18 mouse cellular contexts compared by ENCODE assay signal in the genomic region with DNA sequence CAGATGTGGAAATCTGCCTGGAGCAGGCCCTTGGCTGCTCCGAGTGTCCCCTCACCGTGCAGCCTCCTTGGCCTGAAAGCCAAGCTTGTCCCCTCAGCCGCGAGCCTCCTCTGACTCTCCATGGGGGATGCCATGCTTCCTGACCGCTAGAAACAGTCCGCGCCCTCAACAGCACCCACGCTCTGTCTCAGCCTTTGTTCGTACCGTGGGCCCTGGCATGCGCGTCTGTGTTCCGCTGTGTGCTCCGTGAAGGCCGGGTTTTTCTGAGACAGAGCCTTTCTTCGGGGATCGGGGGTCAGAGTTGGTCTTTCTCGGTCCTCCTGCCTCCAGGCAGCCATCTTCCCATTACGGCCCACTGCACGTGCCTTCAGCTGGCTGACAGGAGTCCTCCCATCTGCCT. TPM values are rescaled to one million over a fixed set of nuclear protein-coding genes. Genes with fewer than 3 reads are reported as not detected.
DNase-seq lines count a peak whose midpoint lies in the region; ATAC-seq and TF ChIP-seq lines count a peak whose summit lies in the region.
"Had no signal": no experiment of that assay in that cellular context is flagged by ENCODE, and none has a peak within 500 bp of the region (broad histone marks: within the 10 kb centered on the region; RNA-seq: fewer than 3 reads in every experiment).

No protein-coding gene starts in this region.

- no peaks in the 10 kb centered on the region for H3K9me3 ChIP-seq in embryonic facial prominence, embryonic 10.5 days
- H3K9me3 ChIP-seq in hindbrain, embryonic 15.5 days, result no peaks in the 10 kb centered on the region
- H3K9me3 ChIP-seq in neural tube, embryonic 13.5 days, result no peaks in the 10 kb centered on the region
- H3K9me3 ChIP-seq in intestine, postnatal 0 days (ENCODE audit: control insufficient read depth), result no peaks in the 10 kb centered on the region
- H3K9me3 ChIP-seq: embryonic facial prominence, embryonic 15.5 days; intestine, embryonic 15.5 days; liver, embryonic 12.5 days; megakaryocyte, embryonic 14.5 days had no signal

- no peak for DNase-seq in left cerebral cortex, adult 2 months (ENCODE audit: extremely low spot score in 1 of 2, low spot score in 2 of 2)
- no peak for DNase-seq in left cerebral cortex, postnatal 10 days (ENCODE audit: extremely low spot score in 1 of 2, low spot score in 2 of 2)
- peak; percentile 18 for DNase-seq in embryonic facial prominence, embryonic 10.5 days (ENCODE audit: low spot score)
- DNase-seq in layer of hippocampus, adult 11-12 months (ENCODE audit: low spot score), result no peak
- DNase-seq in layer of hippocampus, postnatal 14 days (ENCODE audit: low spot score in 2 of 2), result no peak
- DNase-seq: cerebellum, adult 11-12 months; kidney, postnatal 4 days had no signal

- H3K27me3 ChIP-seq in embryonic facial prominence, embryonic 10.5 days (replicated peaks; ENCODE audit: low read depth, poor library complexity, severe bottlenecking), result peaks cover 69% of the 10 kb centered on the region
- H3K27me3 ChIP-seq in hindbrain, embryonic 15.5 days, result no peaks in the 10 kb centered on the region
- no peaks in the 10 kb centered on the region for H3K27me3 ChIP-seq in neural tube, embryonic 13.5 days
- H3K27me3 ChIP-seq in intestine, postnatal 0 days (replicated peaks; ENCODE audit: control insufficient read depth, insufficient read depth, low read length), result peaks cover 10% of the 10 kb centered on the region; the same call in 1 of the 2 replicates
- H3K27me3 ChIP-seq: intestine, embryonic 15.5 days had no signal

- peaks cover 44% of the 10 kb centered on the region for H3K4me1 ChIP-seq in embryonic facial prominence, embryonic 10.5 days
- H3K4me1 ChIP-seq in hindbrain, embryonic 15.5 days (replicated peaks), result peaks cover 54% of the 10 kb centered on the region
- peaks cover 62% of the 10 kb centered on the region for H3K4me1 ChIP-seq in neural tube, embryonic 13.5 days (replicated peaks)
- no peaks in the 10 kb centered on the region for H3K4me1 ChIP-seq in intestine, postnatal 0 days (replicated peaks; ENCODE audit: control insufficient read depth, insufficient read depth, low read length)
- H3K4me1 ChIP-seq: embryonic facial prominence, embryonic 15.5 days; liver, embryonic 12.5 days; megakaryocyte, embryonic 14.5 days had no signal

- no peak overlapping the region for H3K9ac ChIP-seq in hindbrain, embryonic 15.5 days
- peak overlapping the region; percentile 55 for H3K9ac ChIP-seq in neural tube, embryonic 13.5 days
- H3K9ac ChIP-seq in intestine, postnatal 0 days (ENCODE audit: low read depth, low read length), result no peak overlapping the region
- H3K9ac ChIP-seq: embryonic facial prominence, embryonic 15.5 days; intestine, embryonic 15.5 days; liver, embryonic 12.5 days had no signal

- 49% methylated on average over 20 of the region's 20 CpGs for whole genome bisulfite sequencing in embryonic facial prominence, embryonic 10.5 days
- WGBS in hindbrain, embryonic 15.5 days, result 41% methylated on average over 20 of the region's 20 CpGs
- 36% methylated on average over 20 of the region's 20 CpGs for whole genome bisulfite sequencing in neural tube, embryonic 13.5 days
- WGBS in intestine, postnatal 0 days, result 66% methylated on average over 20 of the region's 20 CpGs

- H3K27ac ChIP-seq in left cerebral cortex, adult 2 months, result no peak overlapping the region
- H3K27ac ChIP-seq in embryonic facial prominence, embryonic 10.5 days (replicated peaks), result peak overlapping the region; percentile 45
- H3K27ac ChIP-seq in hindbrain, embryonic 15.5 days (replicated peaks), result peak overlapping the region; percentile 64
- H3K27ac ChIP-seq in neural tube, embryonic 13.5 days (replicated peaks), result peak overlapping the region; percentile 79
- no peak overlapping the region for H3K27ac ChIP-seq in intestine, postnatal 0 days (ENCODE audit: low read depth, low read length)
- H3K27ac ChIP-seq: embryonic facial prominence, embryonic 15.5 days; intestine, embryonic 15.5 days; liver, embryonic 12.5 days had no signal

- intact Hi-C loops in left cerebral cortex, adult 2 months (cut with DNase I), result no loop called here
- intact Hi-C loops in left cerebral cortex, postnatal 10 days (cut with DNase I), result no loop called here

- 0 out of 2 replicates have a peak overlapping the region, but pooled peaks have one; percentile 22 for H3K4me3 ChIP-seq in left cerebral cortex, adult 2 months
- no peak overlapping the region for H3K4me3 ChIP-seq in embryonic facial prominence, embryonic 10.5 days
- H3K4me3 ChIP-seq in hindbrain, embryonic 15.5 days, result no peak overlapping the region
- no peak overlapping the region for H3K4me3 ChIP-seq in neural tube, embryonic 13.5 days
- no peak overlapping the region for H3K4me3 ChIP-seq in intestine, postnatal 0 days (ENCODE audit: low read depth, low read length)
- H3K4me3 ChIP-seq: embryonic facial prominence, embryonic 15.5 days; intestine, embryonic 15.5 days; liver, embryonic 12.5 days; megakaryocyte, embryonic 14.5 days had no signal

- peak overlapping the region; percentile 23 for H3K4me2 ChIP-seq in hindbrain, embryonic 15.5 days
- H3K4me2 ChIP-seq in neural tube, embryonic 13.5 days, result peak overlapping the region; percentile 21; the same call in 1 of the 2 replicates
- no peak overlapping the region for H3K4me2 ChIP-seq in intestine, postnatal 0 days (replicated peaks; ENCODE audit: low read depth)
- H3K4me2 ChIP-seq: embryonic facial prominence, embryonic 15.5 days; intestine, embryonic 15.5 days; liver, embryonic 12.5 days had no signal

- no peak for ATAC-seq in hindbrain, embryonic 15.5 days (ENCODE audit: low FRiP score, low read depth)
- 0 out of 2 replicates have a peak, but pooled peaks have one; percentile 17 for ATAC-seq in neural tube, embryonic 13.5 days (ENCODE audit: low read depth)
- no peak for ATAC-seq in intestine, postnatal 0 days
- ATAC-seq: intestine, embryonic 15.5 days; liver, embryonic 12.5 days had no signal

- TF ChIP-seq CTCF in left cerebral cortex, adult 2 months (IDR thresholded peaks at IDR 0.05), result no peak
- no peak for TF ChIP-seq CTCF in intestine, postnatal 0 days (IDR thresholded peaks at IDR 0.05; ENCODE audit: low read depth)

- no peaks in the 10 kb centered on the region for H3K36me3 ChIP-seq in embryonic facial prominence, embryonic 10.5 days (replicated peaks)
- H3K36me3 ChIP-seq in hindbrain, embryonic 15.5 days, result no peaks in the 10 kb centered on the region
- no peaks in the 10 kb centered on the region for H3K36me3 ChIP-seq in neural tube, embryonic 13.5 days
- H3K36me3 ChIP-seq in intestine, postnatal 0 days (ENCODE audit: control insufficient read depth, insufficient read depth), result no peaks in the 10 kb centered on the region
- H3K36me3 ChIP-seq: embryonic facial prominence, embryonic 15.5 days; intestine, embryonic 15.5 days; liver, embryonic 12.5 days had no signal

RNA-seq across cellular contexts. Expression of gene Vstm2l, which starts 12.9 kb away (rescaled TPM):
- 100 to 1,000 TPM; 159 to 170 TPM for total RNA-seq in left cerebral cortex, adult 2 months (2021)
- total RNA-seq in left cerebral cortex, postnatal 10 days (2021), result 100 to 1,000 TPM; 303 to 333 TPM
- 0.21 and 0.46 TPM in 2 replicates for polyA plus RNA-seq in embryonic facial prominence, embryonic 10.5 days (2016; fragmentation: Nextera tagmentation; extraction: Ambion mirVana)
- polyA plus RNA-seq in hindbrain, embryonic 15.5 days (2015; fragmentation: Nextera tagmentation; extraction: Ambion mirVana), result 32.5 and 40.0 TPM in 2 replicates
- 26.2 and 34.3 TPM in 2 replicates for polyA plus RNA-seq in neural tube, embryonic 13.5 days (2015; fragmentation: Nextera tagmentation; extraction: Ambion mirVana)
- polyA plus RNA-seq in intestine, postnatal 0 days (2015; fragmentation: Nextera tagmentation; extraction: Ambion mirVana), result 0.75 and 0.90 TPM in 2 replicates
- 100 to 1,000 TPM; 140 to 144 TPM for total RNA-seq in layer of hippocampus, postnatal 14 days (2021)
- polyA plus RNA-seq: gonadal fat pad, adult 2 months; heart, embryonic 16.5 days; liver, embryonic 12.5 days; lung, embryonic 16.5 days; thymus, postnatal 0 days had no signal

Comparison
In these comparisons a context has a peak if more than half of its experiments do, and no peak if none do; other contexts are left out.
1. H3K27ac ChIP-seq: peak in embryonic facial prominence, embryonic 10.5 days (single experiment), hindbrain, embryonic 15.5 days (single experiment) and neural tube, embryonic 13.5 days (single experiment); none in left cerebral cortex, adult 2 months (single experiment) and intestine, postnatal 0 days (single experiment).
2. RNA of gene Vstm2l, which starts 12.9 kb away (polyA plus RNA-seq): 32.5 to 40.0 TPM in hindbrain, embryonic 15.5 days and 26.2 to 34.3 TPM in neural tube, embryonic 13.5 days; 0.75 to 0.90 TPM in intestine, postnatal 0 days and 0.21 to 0.46 TPM in embryonic facial prominence, embryonic 10.5 days; every median in the first group is over 10 times any median in the second.